Mouse (Mus musculus) adrenal gland, postnatal 25 days (tissue): ENCODE data around the gene Tia1. TPM values are rescaled to one million over a fixed set of nuclear protein-coding genes. Genes with fewer than 3 reads are reported as not detected.

Experiments used
- DNase-seq: peaks from one replicate; pipeline ENCODE4 v3.0.0; 2021; ENCODE audit warnings: mixed read lengths
- total RNA-seq: library from RNA; stranded (reverse); gene quantifications from 2 replicates; pipeline ENCODE4 v1.2.3, GENCODE M21; 2021

Tia1 gene
- total RNA-seq, 1 experiment from 2014 or later = 85.8 TPM

DNA sequence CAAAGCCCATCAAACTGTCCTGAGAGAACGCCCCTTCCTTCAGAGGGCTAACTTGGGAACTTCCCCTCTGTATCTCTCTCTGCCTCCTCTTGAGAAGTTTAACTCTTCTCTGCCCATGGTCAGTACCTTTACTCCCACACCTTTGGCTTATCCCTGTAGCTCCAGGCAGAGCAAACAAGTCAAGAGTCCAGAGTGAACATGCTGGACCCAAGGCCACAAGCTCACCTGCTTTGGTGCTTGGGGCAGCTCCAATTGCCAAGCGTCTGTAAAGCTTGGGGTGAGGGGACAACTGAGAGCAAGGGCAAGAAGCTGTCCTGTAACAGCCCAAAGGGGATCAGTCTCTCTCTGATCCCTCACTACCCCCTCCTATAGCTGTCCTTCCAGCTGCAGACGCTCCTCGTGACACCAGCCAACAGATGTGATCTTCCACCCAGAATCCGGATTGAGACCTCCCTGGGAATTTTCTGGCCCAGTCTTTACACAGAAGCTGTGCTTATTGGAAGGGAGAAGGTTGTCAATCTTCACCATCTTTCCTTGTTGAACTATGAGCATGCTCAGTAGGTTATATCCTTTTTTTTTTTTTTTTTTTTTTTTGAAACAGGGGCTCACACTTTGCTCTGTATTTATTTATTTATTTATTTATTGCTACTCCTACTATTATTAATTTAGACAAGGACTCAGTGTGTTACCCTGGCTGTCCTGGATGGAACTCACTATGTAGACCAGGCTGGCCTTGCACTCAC lies 18.5 kb upstream of the Tia1 start:
- no peak for DNase-seq

DNA sequence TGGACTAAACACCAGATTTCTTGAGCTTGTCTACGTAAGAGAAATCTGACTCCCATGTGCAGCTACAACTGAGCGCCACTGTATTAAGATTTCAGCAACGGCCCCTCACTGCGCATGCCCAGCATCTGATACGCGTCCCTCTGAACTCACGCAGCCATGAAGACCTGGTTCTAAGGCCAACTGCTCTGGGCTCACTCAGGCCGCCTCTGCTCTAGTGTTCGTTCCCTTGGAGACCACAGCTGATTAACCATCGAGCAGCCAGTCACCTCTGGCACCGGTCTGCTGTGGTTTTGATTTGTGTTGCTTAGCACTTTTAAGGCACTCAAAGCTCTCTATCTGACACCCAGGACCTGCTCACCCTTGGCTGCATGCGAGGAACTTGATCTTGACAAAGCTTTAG lies 16.7 kb upstream of the Tia1 start:
- DNase-seq = no peak

DNA sequence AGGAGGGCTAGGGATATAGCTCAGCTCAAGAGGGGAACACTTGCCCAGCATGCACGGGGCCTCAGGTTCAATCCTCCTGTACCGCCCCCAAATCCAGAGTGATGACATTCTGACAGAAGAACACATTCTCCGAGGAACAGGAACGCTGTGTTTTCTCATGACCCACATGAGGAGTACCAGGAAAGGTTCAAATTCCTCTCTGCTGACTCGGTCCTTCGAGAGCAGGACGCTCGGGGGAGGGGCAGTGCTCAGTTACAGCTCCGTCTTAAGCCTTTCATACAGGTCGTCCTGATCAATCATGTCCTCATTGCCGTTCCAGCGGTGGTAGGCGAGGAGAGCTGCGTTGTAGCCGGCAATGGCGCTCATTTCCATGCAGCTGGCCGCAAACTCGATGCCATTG lies 15.6 kb upstream of the Tia1 start:
- DNase-seq = no peak

- no peak for DNase-seq
These were observed 12.7 kb upstream of the Tia1 start for GRCm38 (mm10) chr6:86391326-86391725.

GRCm38 (mm10) chr6:86393187-86393586 lies 10.8 kb upstream of the Tia1 start:
- DNase-seq = no peak

DNA sequence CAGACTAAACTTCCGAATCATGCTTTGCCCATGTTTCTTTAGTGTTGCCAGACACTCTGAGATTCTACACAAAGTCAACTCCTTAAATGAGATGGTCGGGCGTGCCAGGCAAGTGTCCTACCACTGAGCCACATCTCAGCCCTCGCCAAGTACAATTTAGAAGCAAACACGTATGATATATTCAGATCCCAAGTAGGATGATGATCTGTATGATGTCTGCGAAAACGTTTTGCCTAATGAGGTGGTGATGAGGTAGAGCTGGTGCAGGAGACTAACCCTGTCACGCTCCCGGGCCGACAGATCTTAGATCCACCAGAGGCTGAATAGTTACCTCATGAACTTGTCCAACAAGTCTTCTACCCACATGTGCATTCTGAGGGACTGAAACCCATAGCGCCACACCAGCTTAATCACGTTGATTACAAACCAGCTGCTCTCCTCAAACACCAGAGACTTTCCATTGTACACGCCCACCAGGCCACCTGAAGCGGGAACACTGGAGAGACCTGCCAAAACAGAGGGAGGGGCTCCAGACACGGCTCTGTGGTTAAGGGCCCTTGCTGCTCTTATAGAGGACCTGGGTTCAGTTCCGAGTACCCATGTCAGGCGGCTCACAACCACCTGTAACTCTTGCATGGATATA lies 9.8 kb upstream of the Tia1 start:
- DNase-seq = no peak

DNA sequence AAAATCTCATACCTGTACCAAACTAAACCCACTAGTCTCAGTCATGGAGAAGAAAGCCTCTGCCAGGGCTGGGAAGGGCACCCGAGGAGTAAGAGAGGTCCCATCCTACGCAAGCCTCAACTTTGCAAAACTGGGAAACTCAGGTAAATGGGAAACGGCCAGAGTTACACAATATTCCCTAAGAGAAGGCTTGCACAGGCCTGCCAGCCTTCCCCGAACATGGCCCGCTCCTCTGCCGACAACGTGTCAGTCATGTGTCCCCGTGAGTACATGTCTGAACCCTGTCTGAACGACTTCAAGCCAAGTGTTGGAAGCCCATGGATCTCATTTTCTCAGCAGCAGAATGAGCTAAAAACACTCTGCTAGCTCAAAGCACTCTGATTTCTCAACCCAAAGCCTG lies 9.0 kb upstream of the Tia1 start:
- no peak for DNase-seq

DNA sequence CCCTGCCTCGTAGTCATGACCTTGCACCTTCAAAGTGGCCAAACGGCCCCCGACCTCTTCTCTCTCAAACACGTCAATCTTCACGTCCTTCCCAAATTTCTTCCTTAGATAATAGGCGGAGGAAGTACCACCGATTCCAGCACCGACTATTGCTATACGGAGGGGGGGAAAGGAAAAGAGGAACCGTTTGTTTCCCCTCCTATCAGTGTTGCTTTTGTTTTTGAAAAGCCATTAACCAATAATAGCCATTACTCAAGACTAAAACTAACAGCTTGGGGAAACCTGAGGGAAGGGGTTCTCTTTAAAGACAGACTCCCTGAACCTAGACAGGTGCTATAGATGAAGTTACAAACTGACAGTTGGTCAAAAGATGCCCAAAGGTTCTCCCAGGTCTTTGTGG lies 8.1 kb upstream of the Tia1 start:
- DNase-seq = no peak

- peak; percentile 90 for DNase-seq
These were observed 7.3 kb upstream of the Tia1 start, which contains the start of gene Pcyox1 for GRCm38 (mm10) chr6:86396581-86397256. Gene Pcyox1, minus strand, starts transcription at chr6:86397154.

- DNase-seq = no peak
These were observed 6.6 kb upstream of the Tia1 start for GRCm38 (mm10) chr6:86397257-86397980.

- DNase-seq = no peak
These were observed 5.0 kb upstream of the Tia1 start for GRCm38 (mm10) chr6:86398986-86399385.

DNA sequence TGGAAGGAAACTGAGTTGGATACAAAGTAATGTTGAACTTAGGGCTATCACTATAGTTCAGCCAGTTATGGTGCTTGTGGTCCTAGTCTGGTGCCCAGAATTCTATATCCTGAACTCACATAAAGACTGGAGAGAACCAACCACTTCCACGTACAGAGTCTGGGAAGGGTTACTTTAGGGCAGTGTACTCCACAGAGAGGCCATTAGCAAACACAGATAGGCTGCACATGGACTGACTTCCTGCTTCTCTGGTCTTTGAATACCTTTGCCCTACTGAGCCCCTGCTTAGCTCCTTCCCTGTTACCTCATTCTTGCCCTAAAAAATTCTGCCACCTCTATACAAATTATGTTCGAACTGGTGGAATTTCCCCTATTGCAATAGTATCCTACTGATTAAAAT lies 4.0 kb upstream of the Tia1 start:
- no peak for DNase-seq

DNA sequence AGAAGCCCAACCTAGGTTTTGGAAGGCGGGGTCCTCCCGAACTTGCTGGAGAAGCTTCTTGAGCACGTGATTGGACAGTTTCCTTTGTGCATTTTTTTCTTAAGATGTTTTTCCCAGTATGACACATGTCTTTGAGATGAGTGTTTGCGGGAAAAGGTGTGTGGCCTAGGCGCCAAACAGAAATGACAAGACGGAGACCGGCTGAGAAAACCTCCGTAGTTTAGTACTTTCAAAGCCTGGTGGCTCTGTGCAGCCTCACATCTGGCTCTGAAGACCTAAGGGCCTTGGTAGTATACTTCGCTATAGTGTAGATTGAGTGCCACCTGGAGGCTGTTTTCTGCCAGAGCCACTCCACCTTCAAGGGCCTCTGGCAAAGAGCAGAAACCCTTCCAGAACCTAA lies 3.0 kb upstream of the Tia1 start:
- DNase-seq = peak; percentile 67

DNA sequence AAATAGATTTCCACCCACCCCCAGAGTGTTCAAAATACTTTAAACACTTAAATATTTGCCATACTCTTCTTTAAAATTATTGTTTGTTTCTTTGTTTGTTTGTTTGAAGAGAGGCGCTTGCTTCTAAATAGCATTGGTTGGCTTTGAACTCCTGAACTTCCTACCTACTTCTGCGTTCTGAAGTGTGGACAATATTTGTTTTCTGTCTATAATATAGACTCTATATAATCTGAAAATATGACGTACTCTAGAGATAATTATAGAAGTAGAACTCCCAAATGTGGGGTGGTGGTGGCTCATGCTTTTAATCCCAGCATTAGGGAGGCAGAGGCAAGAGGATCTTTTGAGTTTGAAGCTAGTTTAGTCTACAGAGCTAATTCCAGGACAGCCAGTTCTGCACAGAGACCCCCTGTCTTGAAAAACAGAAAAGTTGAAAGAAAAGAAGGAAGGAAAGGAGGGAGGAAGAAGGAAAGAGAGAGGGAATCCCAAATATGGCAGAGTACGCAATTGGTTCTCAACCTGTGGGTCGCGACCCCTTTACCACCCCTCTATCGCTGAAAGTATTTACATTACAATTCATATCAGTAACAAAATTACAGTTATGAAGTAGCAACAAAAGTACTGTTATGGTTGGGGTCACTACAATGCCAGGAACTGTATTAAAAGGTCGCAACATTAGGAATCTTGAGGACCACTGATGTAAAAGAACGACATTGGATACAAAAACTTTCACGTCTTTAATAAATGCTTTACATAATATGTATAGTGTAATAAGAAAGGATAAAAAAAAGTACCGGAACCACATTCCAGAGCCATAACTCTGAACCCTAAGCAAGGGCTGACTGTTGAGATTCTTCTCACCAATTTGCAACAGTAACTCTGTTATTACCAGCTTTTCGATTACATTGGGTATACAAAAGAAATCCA lies 1.1 kb upstream of the Tia1 start:
- DNase-seq = no peak

DNA sequence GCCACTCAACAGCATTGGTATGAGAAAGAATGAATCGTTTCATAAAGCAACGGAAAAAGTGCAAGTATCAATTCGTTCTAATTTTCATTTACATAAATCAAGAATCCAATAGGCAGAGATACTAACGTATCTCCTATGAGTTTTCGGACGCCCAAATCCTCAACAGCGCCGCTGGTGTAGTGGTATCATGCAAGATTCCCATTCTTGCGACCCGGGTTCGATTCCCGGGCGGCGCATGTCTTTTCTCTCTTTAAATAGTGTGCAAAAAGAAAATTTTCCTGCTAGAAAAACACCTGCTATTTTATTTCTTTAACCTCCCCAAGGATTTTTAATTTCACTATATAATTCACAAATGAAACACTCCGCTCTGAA lies 305 bp upstream of the Tia1 start:
- DNase-seq = peak; percentile 83

GRCm38 (mm10) chr6:86404996-86405395 lies 977 bp downstream of the Tia1 start:
- DNase-seq = no peak

DNA sequence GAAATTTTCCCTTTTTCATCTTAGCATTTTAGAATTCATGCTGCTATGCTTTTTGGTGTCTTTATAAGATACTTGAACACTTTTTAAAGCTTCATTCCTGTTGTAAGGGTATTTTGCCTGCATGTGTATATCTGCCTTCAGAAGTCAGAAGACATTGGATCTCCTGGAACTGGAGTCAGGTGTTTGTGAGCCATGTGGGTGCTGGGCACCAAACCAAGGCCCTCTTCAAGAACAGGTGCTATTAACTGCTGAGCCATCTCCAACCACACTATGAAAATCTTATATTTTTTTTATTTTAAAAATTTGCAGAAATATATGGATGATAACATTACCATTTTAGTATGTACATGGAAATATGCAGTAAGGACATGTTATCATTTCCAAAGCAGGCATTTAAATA lies 2.3 kb downstream of the Tia1 start:
- no peak for DNase-seq

DNA sequence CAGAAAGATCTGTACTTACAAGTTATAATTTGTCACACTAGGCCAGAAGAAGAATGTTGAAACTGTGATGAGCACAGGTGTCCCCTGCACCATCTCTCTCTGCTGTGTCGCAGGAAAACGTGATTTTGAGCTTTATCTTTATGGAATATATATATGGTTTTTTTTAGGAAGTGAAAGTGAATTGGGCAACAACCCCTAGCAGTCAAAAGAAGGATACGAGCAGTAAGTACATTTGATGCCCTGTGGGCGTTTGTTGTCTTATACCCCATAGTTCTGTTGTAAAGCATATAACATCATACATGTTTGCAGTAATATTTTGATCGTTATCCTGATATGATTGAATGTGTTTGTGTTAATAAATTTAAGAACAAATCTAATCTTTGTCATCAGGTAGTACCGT lies 14.7 kb downstream of the Tia1 start:
- no peak for DNase-seq

- DNase-seq = no peak
These were observed 15.2 kb downstream of the Tia1 start for GRCm38 (mm10) chr6:86419239-86419638.

DNA sequence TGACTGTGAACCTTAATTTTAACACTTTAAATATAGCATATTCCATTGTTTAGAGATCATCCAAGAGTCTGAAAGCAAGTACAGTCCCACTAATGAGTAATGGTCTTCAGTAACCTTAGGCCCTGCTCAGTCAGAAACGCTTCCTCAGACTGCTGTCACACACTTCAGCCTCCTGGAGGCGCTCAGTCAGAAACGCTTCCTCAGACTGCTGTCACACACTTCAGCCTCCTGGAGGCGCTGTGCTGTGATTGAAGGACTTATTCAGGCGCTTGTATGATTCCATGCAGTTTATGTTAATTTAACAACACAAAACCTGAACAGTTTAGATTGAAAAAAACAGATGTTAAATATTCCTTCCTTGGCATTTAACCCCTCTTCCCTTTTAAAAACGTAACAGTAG lies 16.5 kb downstream of the Tia1 start:
- no peak for DNase-seq

GRCm38 (mm10) chr6:86426358-86426757 lies 22.3 kb downstream of the Tia1 start, which contains the start of gene Gm44790:
Gene Gm44790, plus strand, starts transcription at chr6:86426658.
- DNase-seq = no peak

- no peak for DNase-seq
These were observed 27.5 kb downstream of the Tia1 start for GRCm38 (mm10) chr6:86431531-86431930.
